Mouse (Mus musculus): ENCODE data around the gene Bcorl1. TPM values are rescaled to one million over a fixed set of nuclear protein-coding genes. Genes with fewer than 3 reads are reported as not detected.
"Not testable (repeated sequence)": the region's sequence is repeated elsewhere in the genome, so short reads cannot be mapped to it uniquely, and the experiment has no call there.

The Bcorl1 gene
- total RNA-seq, 2 experiments from 2014 or later = 18.6 to 23.8 TPM

DNA sequence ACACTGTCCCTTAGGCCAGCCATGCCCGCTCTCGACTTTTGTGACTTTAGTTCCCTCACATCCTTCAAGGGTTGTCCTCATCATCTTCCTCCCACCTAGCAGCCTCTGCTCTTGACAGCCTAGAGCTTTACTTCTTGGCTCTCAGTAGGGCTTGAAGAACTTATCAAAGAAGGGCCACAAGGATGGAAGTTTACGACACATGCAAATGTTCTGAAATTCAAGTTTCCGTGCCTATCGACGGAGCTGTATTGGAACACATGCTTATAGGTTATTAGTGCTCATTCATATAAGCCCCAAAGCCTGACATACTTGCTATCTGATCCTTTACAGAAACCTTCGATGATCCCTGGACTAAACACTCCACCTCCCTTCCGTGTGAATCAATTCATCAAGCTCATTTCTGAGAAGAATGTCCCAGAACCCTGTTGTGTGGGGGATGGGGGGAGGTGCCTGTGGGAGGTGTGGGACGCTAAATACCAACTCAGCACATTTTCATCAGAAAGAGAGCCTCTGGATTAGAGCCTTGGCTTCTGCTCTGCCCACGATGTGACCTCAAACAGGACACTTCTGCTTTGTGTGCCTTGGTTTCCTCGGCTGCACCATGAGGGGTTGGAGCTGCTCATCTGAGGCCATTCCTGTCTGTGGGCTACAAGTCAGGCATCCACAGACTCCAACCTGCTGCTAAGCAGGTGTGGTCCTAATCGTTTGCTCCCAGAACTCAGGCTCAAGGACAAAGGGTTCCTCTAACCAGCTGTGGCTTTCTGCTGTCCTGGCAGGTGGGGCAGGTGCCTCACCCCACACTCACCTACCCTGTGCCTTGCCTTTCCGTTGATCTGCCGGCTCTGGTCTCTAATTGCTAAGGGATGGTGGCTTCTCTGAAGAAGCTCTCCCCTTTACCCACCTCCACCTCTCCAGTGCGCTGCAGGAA lies 91.7 kb downstream of the Bcorl1 start:
- DNase-seq (ENCODE audit: extremely low spot score in 1 of 2, low spot score in 2 of 2) = no peak
- intact Hi-C loops (cut with DNase I) = no loop called here

DNA sequence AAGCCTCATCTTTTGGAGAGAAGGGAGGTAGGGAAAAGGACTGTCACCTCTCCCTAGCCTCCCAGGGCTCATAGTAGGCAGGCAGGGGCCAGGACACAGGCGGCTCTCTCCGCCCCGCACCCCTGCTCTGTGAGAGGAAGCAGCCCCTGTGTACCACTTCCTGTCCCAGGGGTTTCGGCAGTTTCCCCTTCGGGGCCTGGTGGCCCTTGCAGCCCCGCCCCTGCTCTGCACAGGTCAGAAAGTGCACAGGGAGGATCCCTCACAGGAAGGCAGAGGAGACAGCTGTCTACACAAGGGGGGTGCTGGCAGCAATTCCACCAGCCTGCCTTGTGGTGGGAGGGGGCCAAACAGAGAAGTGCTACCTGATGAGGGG lies 92.4 kb downstream of the Bcorl1 start:
- intact Hi-C loops (cut with DNase I) = no loop called here
- peak in 1 of 2 experiments; percentile 42 for DNase-seq (ENCODE audit: extremely low spot score in 1 of 2, low spot score in 2 of 2)

DNA sequence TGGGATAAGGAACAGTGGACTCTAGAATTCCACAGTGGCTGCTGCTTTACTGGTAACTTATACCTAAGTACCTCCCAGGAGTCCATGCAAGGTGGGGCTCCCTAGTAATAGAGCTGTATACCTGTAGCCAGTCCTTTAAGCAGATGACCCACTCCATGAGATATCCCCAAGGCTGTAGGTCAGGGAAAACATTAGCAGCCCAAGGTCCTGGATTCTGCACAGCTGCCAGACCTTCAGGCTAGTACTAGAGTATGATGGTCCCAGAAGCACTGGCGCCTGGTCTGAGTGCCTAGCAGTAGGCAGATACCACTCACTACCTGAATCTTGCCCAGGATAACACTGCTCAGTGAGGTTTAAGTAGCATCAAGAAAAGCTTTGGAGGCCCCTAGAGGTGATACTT lies 93.1 kb downstream of the Bcorl1 start:
- intact Hi-C loops (cut with DNase I) = no loop called here
- no peak for DNase-seq (ENCODE audit: extremely low spot score in 1 of 2, low spot score in 2 of 2)

DNA sequence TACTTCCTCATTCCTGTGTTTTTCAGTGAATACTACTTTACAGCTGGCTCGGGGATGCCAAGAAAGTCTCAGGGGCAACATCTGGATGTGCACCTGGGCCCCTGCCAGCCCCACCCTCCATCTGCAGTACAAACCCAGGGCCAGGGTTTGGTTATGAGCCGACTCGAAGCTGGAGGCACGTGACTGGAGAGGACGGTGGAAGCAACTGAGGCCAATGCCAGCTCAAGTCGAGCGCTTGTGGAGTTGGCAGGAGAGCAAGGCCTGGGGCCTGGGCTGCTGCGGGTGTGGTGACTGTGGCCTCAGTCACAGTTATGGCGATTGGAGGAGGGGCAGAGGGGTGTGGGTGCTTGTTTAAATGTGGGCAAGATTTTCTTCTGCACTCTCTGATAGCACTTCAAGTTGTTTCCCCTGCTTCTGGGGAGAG lies 94.3 kb downstream of the Bcorl1 start:
- intact Hi-C loops (cut with DNase I) = no loop called here
- DNase-seq (ENCODE audit: extremely low spot score in 1 of 2, low spot score in 2 of 2) = no peak

DNA sequence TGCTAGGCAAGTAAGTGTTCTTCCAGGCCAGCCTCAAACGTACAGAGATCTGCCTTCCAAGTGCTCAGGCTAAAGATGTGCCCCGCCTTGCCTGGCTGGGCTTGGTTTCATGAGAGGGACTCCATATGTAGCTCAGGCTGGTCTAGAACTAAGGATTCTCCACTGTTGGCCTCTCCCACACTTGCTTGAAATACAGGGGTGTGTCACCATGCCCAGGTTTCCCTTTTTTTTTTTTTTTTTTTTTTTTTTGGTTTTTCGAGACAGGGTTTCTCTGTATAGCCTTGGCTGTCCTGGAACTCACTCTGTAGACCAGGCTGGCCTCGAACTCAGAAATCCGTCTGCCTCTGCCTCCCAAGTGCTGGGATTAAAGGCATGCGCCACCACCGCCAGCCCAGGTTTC lies 94.9 kb downstream of the Bcorl1 start:
- intact Hi-C loops (cut with DNase I); DNase-seq (ENCODE audit: extremely low spot score in 1 of 2, low spot score in 2 of 2): not testable (repeated sequence)

DNA sequence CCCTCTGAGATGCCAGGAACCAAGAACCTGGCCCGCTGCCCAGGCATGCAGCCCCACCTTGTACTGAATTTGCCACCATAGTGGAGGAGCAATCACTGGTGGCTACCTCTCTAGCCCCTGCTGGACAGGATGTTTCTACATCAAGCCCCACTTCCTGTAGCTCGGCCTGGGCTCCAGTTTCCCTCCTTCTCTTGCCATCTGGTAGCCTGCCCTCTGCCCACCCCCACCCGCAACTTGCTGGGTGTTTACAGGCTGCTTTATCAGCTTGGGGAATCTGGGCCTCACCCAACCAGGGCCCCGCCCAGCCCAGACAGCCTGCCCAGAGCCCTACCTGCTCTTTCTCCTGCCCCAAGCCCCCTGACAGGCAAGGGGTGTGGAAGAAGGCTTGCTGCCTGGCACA lies 97.9 kb downstream of the Bcorl1 start:
- intact Hi-C loops (cut with DNase I) = no loop called here

DNA sequence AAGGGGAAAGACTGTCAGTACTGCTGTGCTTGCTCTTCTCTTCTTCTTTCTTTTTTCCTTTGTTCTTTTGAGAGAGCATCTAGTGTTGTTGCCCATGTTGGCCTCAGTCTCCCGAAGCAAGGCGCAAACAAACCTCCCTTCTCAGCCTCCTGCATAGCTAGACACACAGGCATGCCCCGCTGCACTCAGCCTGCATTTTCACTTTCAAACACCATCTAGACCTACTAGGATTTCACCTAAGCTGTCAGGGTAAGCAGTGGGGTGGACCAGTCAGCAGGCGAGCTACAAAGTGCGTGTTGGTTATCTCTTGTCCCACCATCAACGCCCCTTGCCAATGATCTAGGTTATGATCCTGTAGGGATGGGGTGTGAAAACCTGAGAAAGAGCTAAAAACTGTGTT lies 100.4 kb downstream of the Bcorl1 start:
- DNase-seq (ENCODE audit: extremely low spot score in 1 of 2, low spot score in 2 of 2) = no peak
- intact Hi-C loops (cut with DNase I) = no loop called here

More for the DNA sequence above, 97.9 kb downstream of the Bcorl1 start:
- no peak for DNase-seq (ENCODE audit: extremely low spot score in 1 of 2, low spot score in 2 of 2)

DNA sequence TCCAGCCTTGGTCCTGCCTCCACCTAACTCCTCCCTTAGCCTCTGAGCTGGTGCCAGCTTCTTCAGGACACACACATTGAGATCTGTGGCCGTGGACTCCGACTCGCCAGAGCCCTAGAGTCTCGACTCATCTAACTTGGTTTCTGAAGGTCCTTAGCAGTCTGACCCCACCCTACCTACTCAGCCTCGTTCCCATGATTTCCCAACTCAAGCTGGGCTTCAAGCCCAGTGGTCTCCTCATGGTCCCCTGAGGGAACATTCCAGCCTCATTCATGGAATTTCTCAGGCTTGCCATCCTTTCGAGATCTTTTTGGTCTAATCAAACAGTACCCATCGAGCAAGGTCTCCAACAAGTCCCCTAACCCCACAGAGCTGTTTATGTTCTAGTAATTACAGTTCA lies 100.8 kb downstream of the Bcorl1 start:
- no peak for DNase-seq (ENCODE audit: extremely low spot score in 1 of 2, low spot score in 2 of 2)
- intact Hi-C loops (cut with DNase I) = no loop called here

DNA sequence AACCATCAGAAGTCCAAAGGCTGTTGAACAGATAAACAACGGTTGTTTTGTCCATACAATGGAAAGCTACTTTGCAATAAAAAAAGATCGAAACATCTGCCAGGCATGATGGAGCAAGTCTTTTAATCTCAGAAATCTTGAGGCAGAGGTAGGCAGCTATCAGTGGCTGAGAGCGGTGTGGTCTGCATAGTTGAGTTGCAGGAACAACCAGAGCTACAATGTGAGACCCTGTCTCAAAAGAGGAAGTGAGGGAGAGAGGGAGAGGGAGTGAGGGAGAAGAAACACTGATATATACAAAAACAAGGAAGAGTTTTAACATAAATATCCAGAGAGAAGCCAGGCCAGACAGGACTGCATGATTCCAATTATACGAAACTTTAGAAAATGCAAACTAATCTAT lies 103.5 kb downstream of the Bcorl1 start:
- intact Hi-C loops (cut with DNase I) = no loop called here
- no peak for DNase-seq (ENCODE audit: extremely low spot score in 1 of 2, low spot score in 2 of 2)

DNA sequence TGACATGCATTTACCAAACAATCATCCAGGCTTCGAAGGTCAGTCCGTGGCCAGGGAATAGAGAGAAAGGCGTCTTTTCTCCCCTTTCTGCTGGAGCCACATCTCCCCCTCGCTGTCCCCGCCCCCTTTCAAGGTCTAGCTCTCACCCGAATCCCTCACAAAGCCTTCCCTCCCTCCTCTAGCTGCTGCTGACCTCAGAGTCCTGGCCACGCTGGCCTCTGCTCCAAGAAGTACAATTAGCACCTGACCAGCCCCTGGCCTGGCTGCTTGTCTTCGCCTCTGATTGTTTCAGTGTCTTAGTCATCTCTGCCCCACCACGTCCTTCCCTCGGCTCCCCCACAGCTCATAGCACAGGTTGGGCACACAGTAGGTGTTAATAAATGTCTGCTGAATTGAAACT lies 108.5 kb downstream of the Bcorl1 start:
- no peak for DNase-seq (ENCODE audit: extremely low spot score in 1 of 2, low spot score in 2 of 2)
- intact Hi-C loops (cut with DNase I) = no loop called here

DNA sequence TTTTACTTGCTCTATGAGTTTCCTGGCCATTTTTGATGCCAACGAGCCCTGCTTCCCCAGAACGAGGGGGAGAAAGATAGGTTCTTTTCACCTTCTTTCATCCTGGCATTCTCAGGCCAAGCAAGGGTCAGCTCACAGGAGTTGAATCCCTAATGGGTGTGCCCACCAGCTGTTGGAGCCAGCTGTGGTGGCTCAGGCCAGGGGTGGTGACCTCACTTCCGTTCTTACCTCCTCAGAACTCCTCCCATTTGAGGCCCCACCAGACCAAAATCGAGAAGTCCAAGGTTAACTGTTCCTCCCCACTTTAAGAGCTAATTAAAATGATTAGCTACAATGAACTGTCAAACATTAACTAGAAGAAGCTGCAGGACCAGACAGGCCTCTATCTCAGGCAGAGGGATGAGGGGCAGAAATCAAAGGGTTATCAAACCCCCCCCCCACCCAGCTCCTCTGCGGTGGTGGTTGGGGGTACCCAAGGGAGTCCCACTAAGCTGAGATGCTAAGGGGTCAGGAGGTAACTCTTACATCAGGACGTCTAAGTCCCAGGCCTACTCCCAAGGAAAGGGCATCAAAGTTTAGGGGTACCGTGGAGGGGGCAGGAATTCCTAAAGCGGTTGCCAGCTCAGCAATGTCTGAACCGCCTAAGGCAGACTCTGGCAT lies 111.2 kb downstream of the Bcorl1 start:
- intact Hi-C loops (cut with DNase I) = no loop called here
- no peak for DNase-seq (ENCODE audit: extremely low spot score in 1 of 2, low spot score in 2 of 2)

DNA sequence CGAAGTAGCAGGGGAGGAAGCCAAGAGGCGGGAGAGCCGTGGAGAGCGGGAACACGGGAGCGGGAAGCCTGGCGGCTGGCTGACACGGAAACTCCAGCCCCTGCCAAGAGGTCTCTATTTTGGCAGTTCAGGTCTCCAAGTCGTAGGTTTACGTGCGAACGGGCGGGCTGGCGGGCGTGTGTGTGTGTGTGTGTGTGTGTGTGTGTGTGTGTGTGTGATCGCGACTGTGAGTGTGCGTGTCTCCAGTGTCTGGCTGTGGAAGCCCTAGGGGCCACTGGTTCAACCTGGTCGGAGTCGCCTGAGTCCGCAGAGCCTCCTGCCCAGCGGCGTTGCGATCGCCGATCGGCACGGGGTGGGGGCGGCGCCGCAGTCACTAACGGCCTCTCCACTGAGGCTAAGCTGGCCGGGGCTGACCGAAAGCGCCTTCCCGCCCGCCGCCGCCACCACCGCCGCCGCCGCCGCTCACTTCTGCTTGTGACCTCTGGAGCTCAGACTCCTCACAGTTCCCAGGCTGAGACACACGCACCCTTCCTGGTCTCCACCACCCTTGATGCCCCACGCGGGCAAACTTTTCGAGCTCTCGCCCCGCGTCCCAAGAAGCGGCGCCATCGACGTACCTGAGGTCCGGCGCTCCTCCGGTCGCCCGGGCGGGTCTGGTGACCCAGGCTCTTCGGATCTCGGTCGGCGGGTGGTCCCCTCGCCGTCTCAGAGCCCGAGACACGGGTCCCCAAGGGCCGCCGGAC lies 111.9 kb downstream of the Bcorl1 start:
- peak in 1 of 2 experiments; percentile 28 for DNase-seq (ENCODE audit: extremely low spot score in 1 of 2, low spot score in 2 of 2)
- intact Hi-C loops (cut with DNase I) = no loop called here

DNA sequence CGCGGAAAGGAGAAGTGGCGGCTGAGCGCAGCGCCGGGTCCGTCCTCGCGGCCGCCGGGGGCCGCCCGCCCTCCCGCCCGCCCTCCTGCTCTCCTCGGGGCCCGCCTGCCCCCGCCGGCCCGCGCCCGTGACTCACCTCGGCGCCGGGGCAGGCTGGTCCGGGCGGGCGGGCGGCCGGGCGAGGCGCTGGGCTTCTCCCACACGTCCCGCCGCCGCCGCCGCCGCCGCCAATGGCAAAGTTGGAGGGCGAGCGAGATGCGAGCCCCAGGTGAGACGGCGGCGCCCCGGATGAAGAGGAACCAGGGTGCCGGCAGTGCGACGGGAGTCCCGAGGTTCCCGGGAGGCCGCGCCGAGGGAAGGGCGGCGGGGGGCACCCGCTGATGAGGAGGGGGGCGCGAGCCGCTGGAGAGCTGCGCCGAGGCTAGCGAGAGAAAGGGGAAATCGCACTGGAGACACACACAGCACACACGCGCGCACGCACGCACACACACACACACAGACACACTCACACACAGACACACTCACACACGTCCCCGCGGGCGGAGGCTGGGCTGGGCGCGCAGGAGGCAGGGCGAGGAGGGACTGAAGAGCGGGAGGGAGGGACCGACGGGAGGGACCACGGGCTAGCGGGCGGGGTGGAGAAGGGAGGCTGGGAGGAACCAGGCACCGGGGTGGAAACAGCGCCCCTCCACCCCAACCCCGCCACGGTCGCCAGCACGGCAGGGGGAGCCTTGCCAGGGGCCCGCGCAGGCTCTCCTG lies 112.8 kb downstream of the Bcorl1 start:
- intact Hi-C loops (cut with DNase I) = no loop called here
- peak in 1 of 2 experiments; percentile 78 for DNase-seq (ENCODE audit: extremely low spot score in 1 of 2, low spot score in 2 of 2)

DNA sequence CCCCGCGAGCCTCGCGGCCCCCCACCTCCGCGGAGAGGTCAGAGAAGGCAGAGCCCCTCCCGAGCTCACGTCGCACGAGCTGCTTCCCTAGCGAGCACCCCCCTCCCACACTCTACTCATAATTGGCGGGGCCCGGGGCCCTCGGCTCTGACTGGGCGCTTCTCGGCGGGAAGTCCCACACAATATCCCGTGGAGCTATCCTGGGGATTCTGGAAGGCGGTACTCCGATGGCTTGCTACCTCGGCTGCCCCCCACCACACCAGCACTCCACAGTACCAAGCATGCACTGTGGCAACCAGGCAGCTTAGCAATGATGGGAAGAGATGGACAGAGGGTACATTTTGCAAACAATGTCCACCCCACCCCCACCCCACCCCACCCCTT lies 113.3 kb downstream of the Bcorl1 start:
- DNase-seq (ENCODE audit: extremely low spot score in 1 of 2, low spot score in 2 of 2) = no peak
- intact Hi-C loops (cut with DNase I) = no loop called here

DNA sequence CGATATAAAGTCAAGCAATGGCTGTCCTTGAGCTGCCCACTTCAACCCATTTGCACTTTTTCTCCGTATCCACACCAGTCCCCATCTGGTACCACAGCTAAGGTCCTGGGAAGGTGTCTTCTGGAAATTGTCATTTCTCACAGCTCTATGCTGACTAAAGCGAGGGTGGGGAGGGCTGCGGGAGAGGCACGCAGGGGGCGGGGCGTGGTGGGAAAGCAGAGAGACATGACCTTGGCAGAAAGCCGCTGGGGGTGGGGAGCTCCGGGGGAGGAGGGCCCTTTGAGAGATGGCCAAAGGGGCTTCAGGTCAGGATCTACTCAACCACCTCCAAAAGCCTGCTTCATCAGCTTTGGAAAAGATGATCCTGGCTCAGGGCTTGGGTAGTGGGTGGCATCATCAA lies 113.9 kb downstream of the Bcorl1 start:
- intact Hi-C loops (cut with DNase I) = no loop called here
- no peak for DNase-seq (ENCODE audit: extremely low spot score in 1 of 2, low spot score in 2 of 2)

DNA sequence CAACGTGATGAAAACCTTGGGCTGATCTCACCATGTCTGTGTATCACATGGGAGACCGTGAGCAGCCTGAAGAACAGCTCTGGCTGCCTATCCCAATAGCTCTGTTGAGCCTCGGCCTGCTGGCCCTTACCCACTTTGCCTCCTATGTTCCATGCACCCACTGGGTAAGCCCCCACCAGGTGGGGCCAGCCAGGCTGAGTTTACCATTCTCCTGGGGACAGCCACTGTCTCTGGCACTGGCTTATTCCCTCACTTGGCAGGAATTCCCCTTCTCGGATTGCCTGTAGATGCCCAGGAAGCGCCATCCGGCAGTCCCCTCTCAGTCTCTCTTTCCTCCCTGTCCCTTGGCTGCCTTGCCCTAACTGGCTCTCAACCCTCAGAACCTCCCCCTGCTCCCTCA lies 115.8 kb downstream of the Bcorl1 start:
- DNase-seq (ENCODE audit: extremely low spot score in 1 of 2, low spot score in 2 of 2) = no peak
- intact Hi-C loops (cut with DNase I) = no loop called here
